Mouse (Mus musculus) liver, embryonic 11.5 days (tissue): ENCODE data around the gene Gm20390. TPM values are rescaled to one million over a fixed set of nuclear protein-coding genes. Genes with fewer than 3 reads are reported as not detected.
A peak's percentile ranks its signal among the peaks of the same experiment; 100 is the strongest.

Experiments
- ATAC-seq: fragments of 200-750 bp; cut with Nextera tagmentation; replicated peaks from 2 replicates; pipeline ENCODE4 v1.8.0; 2017; ENCODE audit warnings: moderate number of reproducible peaks, mild to moderate bottlenecking, moderate TSS enrichment, moderate library complexity; ENCODE audit not compliant: low FRiP score
- DNase-seq: peaks from one replicate; pipeline ENCODE4 v3.0.0-alpha.2; 2017; ENCODE audit warnings: low spot score
- H3K27ac ChIP-seq: fragments of 300-500 bp; sonication (generic); 2 replicates; pipeline ENCODE4 v1.5.1; 2014; ENCODE audit warnings: mild to moderate bottlenecking, low read depth, low read length, control low read depth
- H3K27me3 ChIP-seq: fragments of 300-500 bp; sonication (generic); replicated peaks from 2 replicates; pipeline ENCODE4 v1.6.1; 2014; ENCODE audit warnings: low read length, mixed read lengths; ENCODE audit not compliant: control insufficient read depth, insufficient read depth
- H3K36me3 ChIP-seq: fragments of 300-500 bp; sonication (generic); 2 replicates; pipeline ENCODE4 v1.6.1; 2014; ENCODE audit warnings: mild to moderate bottlenecking, low read length, moderate library complexity, mixed read lengths; ENCODE audit not compliant: control insufficient read depth, insufficient read depth
- H3K4me1 ChIP-seq: fragments of 300-500 bp; sonication (generic); replicated peaks from 2 replicates; pipeline ENCODE4 v1.6.1; 2014; ENCODE audit warnings: low read length, mixed read lengths; ENCODE audit not compliant: control insufficient read depth, insufficient read depth
- H3K4me2 ChIP-seq: fragments of 300-500 bp; sonication (generic); 2 replicates; pipeline ENCODE4 v1.6.1; 2014; ENCODE audit warnings: mild to moderate bottlenecking, control low read depth, moderate library complexity
- H3K4me3 ChIP-seq: fragments of 300-500 bp; sonication (generic); 2 replicates; pipeline ENCODE4 v1.5.1; 2014; ENCODE audit warnings: low read depth, low read length, control low read depth
- H3K9ac ChIP-seq: fragments of 300-500 bp; sonication (generic); 2 replicates; pipeline ENCODE4 v1.6.1; 2014; ENCODE audit warnings: low read depth, low read length, control low read depth
- H3K9me3 ChIP-seq: fragments of 300-500 bp; sonication (generic); 2 replicates; pipeline ENCODE4 v1.6.1; 2016; ENCODE audit warnings: low read length, inconsistent platforms, mixed read lengths; ENCODE audit not compliant: control insufficient read depth
- WGBS: fragments of 180-500 bp; shearing (Covaris S2); extraction: QIAGEN DNeasy Blood & Tissue Kit; methylation state at CpG from one replicate; pipeline ENCODE4 v1.1.7; 2014; 5-methylcytosine and 5-hydroxymethylcytosine counted together
- polyA plus RNA-seq: library from polyadenylated mRNA; unstranded; fragments of >200 nt; fragmentation: Nextera tagmentation; extraction: Ambion mirVana; gene quantifications from 2 replicates; pipeline ENCODE4 v1.2.1, GENCODE M21; 2014

The Gm20390 gene
- polyA plus RNA-seq, 1 experiment from 2014 or later, result 393 TPM

- Histone ChIP-seq H3K27me3 (no peaks in the 10 kb centered on the region), H3K36me3 (peaks cover 42% of the 10 kb centered on the region), H3K4me3 (no peak overlapping the region), H3K27ac (no peak overlapping the region), H3K4me1 (peaks cover 24% of the 10 kb centered on the region), H3K4me2 (no peak overlapping the region), H3K9me3 (no peaks in the 10 kb centered on the region), H3K9ac (no peak overlapping the region)
- DNase-seq (no peak), ATAC-seq (no peak)
- WGBS, result 79% methylated on average over 2 of the region's 2 CpGs
Observed at GRCm38 (mm10) chr11:93957031-93957555, 11.0 kb downstream of the Gm20390 start.

- ATAC-seq (peak; percentile 26), DNase-seq (no peak)
- Histone ChIP-seq H3K4me2 (peak within 1 kb of the TSS; percentile 74), H3K4me1 (peaks cover 22% of the 10 kb centered on the region), H3K36me3 (peaks cover 35% of the 10 kb centered on the region), H3K4me3 (peak within 1 kb of the TSS; percentile 77), H3K27ac (peak within 1 kb of the TSS; percentile 85), H3K9ac (peak within 1 kb of the TSS; percentile 54), H3K9me3 (no peaks in the 10 kb centered on the region), H3K27me3 (no peaks in the 10 kb centered on the region)
- WGBS, result 3% methylated on average over 6 of the region's 6 CpGs
Observed at GRCm38 (mm10) chr11:93956159-93956558, 11.9 kb downstream of the Gm20390 start, which contains the start of gene Nme2. TSS of gene Nme2 (minus strand) at chr11:93956259.

DNA sequence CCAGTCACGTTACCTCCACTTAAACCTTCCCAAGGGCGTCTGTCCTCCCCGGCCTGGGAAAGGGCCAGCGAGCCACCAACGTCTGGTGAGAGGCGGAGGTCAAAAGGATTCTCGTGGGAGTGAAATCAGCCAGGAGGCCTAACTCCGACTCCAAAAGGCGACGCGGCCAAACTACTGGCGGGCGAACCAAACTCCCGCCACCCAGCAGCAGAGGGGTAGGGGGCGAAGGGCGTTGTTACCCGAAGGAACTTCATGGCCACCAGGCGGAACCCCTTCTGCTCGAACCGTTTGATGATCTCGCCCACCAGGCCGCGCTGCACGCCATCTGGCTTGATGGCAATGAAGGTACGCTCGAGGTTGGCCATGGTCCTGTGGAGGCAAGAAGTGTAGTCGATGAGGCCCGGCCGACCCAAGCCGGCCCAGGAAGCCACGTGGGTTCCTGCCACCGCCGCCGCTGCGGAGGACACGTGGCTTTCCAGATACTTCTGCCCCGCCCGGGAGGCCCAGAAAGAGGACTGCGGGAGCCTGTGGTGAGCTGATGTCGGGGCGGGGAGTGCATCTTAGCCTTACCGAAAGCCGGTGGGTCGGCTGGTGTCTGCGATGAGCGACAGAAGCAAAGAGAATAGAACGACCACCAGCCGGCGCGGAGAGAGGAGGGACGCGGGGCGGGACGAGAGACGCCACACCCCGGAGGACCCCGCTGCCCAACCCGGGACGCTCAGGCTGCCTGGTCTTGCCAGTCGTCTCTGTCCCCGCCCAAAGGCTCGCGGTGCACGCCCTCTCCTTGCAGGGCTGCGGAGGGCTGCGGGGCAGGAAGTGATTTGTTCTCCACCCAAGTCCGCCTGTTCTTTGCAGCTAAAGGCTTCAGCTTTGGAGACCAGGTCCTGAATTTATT lies 12.6 kb downstream of the Gm20390 start:
- WGBS, result under 1% methylated on average over 66 of the region's 67 CpGs
- Histone ChIP-seq H3K4me1 (peaks cover 22% of the 10 kb centered on the region), H3K9ac (peak overlapping the region; percentile 54), H3K36me3 (peaks cover 32% of the 10 kb centered on the region), H3K27ac (peak overlapping the region; percentile 85), H3K4me2 (peak overlapping the region; percentile 74), H3K9me3 (no peaks in the 10 kb centered on the region), H3K27me3 (no peaks in the 10 kb centered on the region), H3K4me3 (peak overlapping the region; percentile 77)
- DNase-seq (peak; percentile 93), ATAC-seq (peak; percentile 95)

- WGBS, result 31% methylated on average over 13 of the region's 13 CpGs
- Histone ChIP-seq H3K9me3 (no peaks in the 10 kb centered on the region), H3K4me1 (peaks cover 22% of the 10 kb centered on the region), H3K9ac (peak overlapping the region; percentile 54), H3K27me3 (no peaks in the 10 kb centered on the region), H3K36me3 (peaks cover 28% of the 10 kb centered on the region), H3K4me3 (peak overlapping the region; percentile 77), H3K27ac (peak overlapping the region; percentile 85), H3K4me2 (peak overlapping the region; percentile 74)
- DNase-seq, result no peak
- ATAC-seq, result peak; percentile 10; the same call in 1 of the 2 replicates
Observed at GRCm38 (mm10) chr11:93954738-93955255, 13.3 kb downstream of the Gm20390 start.

DNA sequence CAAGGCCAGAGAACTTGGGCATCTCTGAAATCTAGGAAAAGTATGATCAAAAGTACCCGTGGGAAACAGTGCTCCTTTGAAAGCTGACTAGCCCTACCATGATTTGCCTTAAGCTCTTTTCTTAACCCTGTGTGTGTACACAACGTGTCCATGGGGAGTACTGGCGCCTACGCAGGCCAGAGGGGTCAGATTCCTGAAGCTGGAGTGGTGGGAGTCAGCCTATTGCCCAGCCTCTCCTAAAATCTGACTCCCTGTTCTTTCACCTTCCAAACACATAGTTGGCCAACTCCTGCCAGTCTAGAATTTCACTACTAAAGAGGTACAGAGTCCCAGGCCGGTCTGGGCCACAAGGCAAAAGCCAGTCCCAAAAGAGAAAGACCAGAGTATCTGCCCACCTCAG lies 15.7 kb downstream of the Gm20390 start:
- no peak overlapping the region for H3K4me2 ChIP-seq
- H3K9ac ChIP-seq, result no peak overlapping the region
- no peak overlapping the region for H3K4me3 ChIP-seq
- WGBS, result 78% methylated on average over 5 of the region's 5 CpGs
- H3K27ac ChIP-seq, result no peak overlapping the region
- ATAC-seq (no peak), DNase-seq (no peak)
- H3K9me3 ChIP-seq, result no peaks in the 10 kb centered on the region
- peaks cover 16% of the 10 kb centered on the region; the same call in 1 of the 2 replicates for H3K36me3 ChIP-seq
- H3K27me3 ChIP-seq, result no peaks in the 10 kb centered on the region
- H3K4me1 ChIP-seq, result peaks cover 22% of the 10 kb centered on the region

DNA sequence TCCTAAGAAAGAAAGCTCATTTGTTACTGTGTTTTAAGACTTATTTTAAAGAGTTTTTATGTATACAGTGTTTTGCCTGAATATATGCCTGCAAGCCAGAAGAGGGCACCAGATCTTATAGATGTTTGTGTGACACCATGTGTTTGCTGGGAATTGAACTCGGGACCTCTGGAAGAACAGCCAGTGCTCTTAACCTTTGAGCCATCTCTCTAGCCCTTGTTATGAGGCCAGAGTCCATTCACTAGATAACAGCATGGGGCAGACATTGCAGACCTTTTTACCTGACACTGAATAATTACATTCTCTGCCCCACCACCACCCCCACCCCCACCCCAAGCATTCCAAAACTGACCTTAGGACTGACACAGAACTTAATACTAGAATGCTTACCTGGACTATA lies 18.0 kb downstream of the Gm20390 start:
- ATAC-seq (no peak), DNase-seq (no peak)
- no peak overlapping the region for H3K4me2 ChIP-seq
- 82% methylated on average over 1 of the region's 1 CpGs for WGBS
- no peak overlapping the region for H3K27ac ChIP-seq
- no peaks in the 10 kb centered on the region for H3K27me3 ChIP-seq
- no peak overlapping the region for H3K4me3 ChIP-seq
- H3K36me3 ChIP-seq, result peaks cover 16% of the 10 kb centered on the region; the same call in 1 of the 2 replicates
- H3K9me3 ChIP-seq, result no peaks in the 10 kb centered on the region
- H3K4me1 ChIP-seq, result peaks cover 10% of the 10 kb centered on the region
- no peak overlapping the region for H3K9ac ChIP-seq

DNA sequence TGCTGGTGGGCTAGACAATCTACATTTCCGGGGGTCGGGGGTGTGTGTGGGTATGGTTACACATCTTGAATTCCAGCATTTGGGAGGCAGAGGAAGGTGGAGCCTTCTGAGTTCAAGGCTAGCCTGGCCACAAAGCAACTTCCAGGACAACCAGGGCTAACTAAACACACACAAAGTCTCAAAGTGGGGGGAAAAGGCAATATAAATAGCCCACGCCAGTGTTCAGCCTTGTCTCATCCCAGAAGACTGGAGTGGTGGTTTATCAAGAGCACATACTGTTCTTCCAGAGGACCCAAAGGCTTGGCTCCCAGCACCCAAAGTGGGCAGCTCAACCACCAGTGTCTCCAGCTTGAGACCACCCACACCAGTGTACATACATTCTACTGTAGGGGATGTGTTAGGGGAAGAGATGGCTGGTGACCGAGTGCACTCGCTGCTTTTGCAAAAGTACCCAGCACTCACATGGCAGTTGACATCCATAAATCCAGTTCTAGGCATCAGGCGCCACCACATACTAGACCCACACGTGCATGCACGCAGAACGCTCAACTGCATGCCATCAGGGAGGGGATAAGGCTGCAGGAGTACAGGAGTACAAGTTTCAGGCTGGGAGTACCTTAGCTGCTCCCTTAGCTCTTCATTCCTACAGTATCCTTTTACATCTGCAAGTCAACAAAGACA lies 19.1 kb downstream of the Gm20390 start:
- H3K27ac ChIP-seq, result no peak overlapping the region
- no peak overlapping the region for H3K4me3 ChIP-seq
- peaks cover 8% of the 10 kb centered on the region for H3K4me1 ChIP-seq
- no peaks in the 10 kb centered on the region for H3K9me3 ChIP-seq
- 84% methylated on average over 9 of the region's 9 CpGs for WGBS
- no peak overlapping the region for H3K9ac ChIP-seq
- H3K4me2 ChIP-seq, result no peak overlapping the region
- no peaks in the 10 kb centered on the region for H3K27me3 ChIP-seq
- peaks cover 16% of the 10 kb centered on the region; the same call in 1 of the 2 replicates for H3K36me3 ChIP-seq
- ATAC-seq, result no peak
- no peak for DNase-seq

GRCm38 (mm10) chr11:93944986-93945385 lies 23.1 kb downstream of the Gm20390 start:
- Histone ChIP-seq H3K36me3 (peaks cover 6% of the 10 kb centered on the region; the same call in 1 of the 2 replicates), H3K4me3 (no peak overlapping the region), H3K9ac (no peak overlapping the region), H3K27ac (no peak overlapping the region), H3K4me1 (no peaks in the 10 kb centered on the region), H3K9me3 (no peaks in the 10 kb centered on the region), H3K4me2 (no peak overlapping the region), H3K27me3 (no peaks in the 10 kb centered on the region)
- 80% methylated on average over 3 of the region's 3 CpGs for WGBS
- ATAC-seq (no peak), DNase-seq (no peak)
